Mouse (Mus musculus): ENCODE measurements around the gene Olfr328. TPM values are rescaled to one million over a fixed set of nuclear protein-coding genes. Genes with fewer than 3 reads are reported as not detected.

The Olfr328 gene
- polyA plus RNA-seq, 1 experiment = 0.07 TPM

Other genes with a start within 250 kb of the Olfr328 start
- 74.5 and 81.1 TPM in 2 replicates for gene Zfp692, start 248.6 kb downstream of the Olfr328 start, polyA plus RNA-seq (2012; rRNA removed)
- 45.5 and 45.9 TPM in 2 replicates for gene Zfp672, start 225.3 kb downstream of the Olfr328 start, polyA plus RNA-seq (2012; rRNA removed)
- 63.3 and 64.5 TPM in 2 replicates for gene Sh3bp5l, start 224.9 kb downstream of the Olfr328 start, polyA plus RNA-seq (2012; rRNA removed)
- 0.08 and 0.10 TPM in 2 replicates for gene Lypd8, start 176.6 kb downstream of the Olfr328 start, polyA plus RNA-seq (2012; rRNA removed)
- gene 1810065E05Rik, start 134.5 kb downstream of the Olfr328 start, polyA plus RNA-seq (2012; rRNA removed) = not detected in 2 replicates
- not detected in 2 replicates for gene Gm12253, start 123.1 kb downstream of the Olfr328 start, polyA plus RNA-seq (2012; rRNA removed)
- gene Lypd9, start 102.7 kb downstream of the Olfr328 start, polyA plus RNA-seq (2012; rRNA removed) = not detected in 2 replicates
- not detected in 2 replicates for gene Olfr30, start 93.4 kb downstream of the Olfr328 start, polyA plus RNA-seq (2012; rRNA removed)
- not detected in 2 replicates for gene Olfr332, start 63.1 kb downstream of the Olfr328 start, polyA plus RNA-seq (2012; rRNA removed)
- not detected in 2 replicates for gene Olfr331, start 53.1 kb downstream of the Olfr328 start, polyA plus RNA-seq (2012; rRNA removed)
- not detected in 2 replicates for gene Olfr330, start 20.8 kb downstream of the Olfr328 start, polyA plus RNA-seq (2012; rRNA removed)
- not detected in 2 replicates for gene Olfr329-ps, start 9.2 kb downstream of the Olfr328 start, polyA plus RNA-seq (2012; rRNA removed)
- gene Olfr224, start 14.9 kb upstream of the Olfr328 start, polyA plus RNA-seq (2012; rRNA removed) = 0.08 TPM in 1 of 2 replicates, not detected in the other
- gene Olfr325, start 22.1 kb upstream of the Olfr328 start, polyA plus RNA-seq (2012; rRNA removed) = not detected in 2 replicates
- not detected in 2 replicates for gene Olfr324, start 39.5 kb upstream of the Olfr328 start, polyA plus RNA-seq (2012; rRNA removed)
- gene 2210407C18Rik, start 60.4 kb upstream of the Olfr328 start, polyA plus RNA-seq (2012; rRNA removed) = not detected in 2 replicates
- not detected in 2 replicates for gene Olfr323, start 74.9 kb upstream of the Olfr328 start, polyA plus RNA-seq (2012; rRNA removed)
- 0.28 and 0.29 TPM in 2 replicates for gene Trim58, start 84.8 kb upstream of the Olfr328 start, polyA plus RNA-seq (2012; rRNA removed)
- not detected in 2 replicates for gene Olfr322, start 103.1 kb upstream of the Olfr328 start, polyA plus RNA-seq (2012; rRNA removed)
- not detected in 2 replicates for gene Olfr320, start 125.5 kb upstream of the Olfr328 start, polyA plus RNA-seq (2012; rRNA removed)
- not detected in 2 replicates for gene Olfr319, start 143.5 kb upstream of the Olfr328 start, polyA plus RNA-seq (2012; rRNA removed)
- gene Olfr318, start 168.4 kb upstream of the Olfr328 start, polyA plus RNA-seq (2012; rRNA removed) = not detected in 2 replicates
- 0.03 TPM in 1 of 2 replicates, not detected in the other for gene Olfr317, start 183.6 kb upstream of the Olfr328 start, polyA plus RNA-seq (2012; rRNA removed)
- not detected in 2 replicates for gene Olfr316, start 197.1 kb upstream of the Olfr328 start, polyA plus RNA-seq (2012; rRNA removed)
- gene Olfr315, start 217.6 kb upstream of the Olfr328 start, polyA plus RNA-seq (2012; rRNA removed) = not detected in 2 replicates
- not detected in 2 replicates for gene Olfr314, start 227.3 kb upstream of the Olfr328 start, polyA plus RNA-seq (2012; rRNA removed)
- gene Fam183b, start 246.3 kb upstream of the Olfr328 start, polyA plus RNA-seq (2012; rRNA removed) = 1.5 and 1.6 TPM in 2 replicates